Comparison of ENCODE assay signal across 23 mouse cellular contexts in the genomic region with DNA sequence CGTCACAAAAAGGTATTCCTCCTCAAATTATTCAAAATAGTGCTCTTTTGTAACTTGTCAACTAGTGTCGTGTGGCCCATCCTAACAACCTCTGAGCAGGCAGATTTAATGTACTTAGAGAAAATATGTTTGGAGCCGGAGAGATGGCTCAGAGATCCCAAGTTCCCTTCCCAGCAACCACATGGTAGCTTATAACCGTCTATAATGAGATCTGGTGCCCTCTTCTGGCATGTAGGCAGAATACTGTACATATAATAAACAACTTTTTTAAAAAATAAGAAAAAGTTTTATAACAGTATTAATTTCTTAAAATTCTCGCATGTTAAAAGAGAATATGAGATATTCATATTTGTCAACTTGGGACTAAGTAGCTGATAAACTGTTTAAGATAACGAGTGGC. TPM values are rescaled to one million over a fixed set of nuclear protein-coding genes. Genes with fewer than 3 reads are reported as not detected.
DNase-seq lines count a peak whose midpoint lies in the region; ATAC-seq and TF ChIP-seq lines count a peak whose summit lies in the region.
"Had no signal": no experiment of that assay in that cellular context is flagged by ENCODE, and none has a peak within 500 bp of the region (broad histone marks: within the 10 kb centered on the region; RNA-seq: fewer than 3 reads in every experiment).

No protein-coding gene starts in this region.

- peaks cover 14% of the 10 kb centered on the region for H3K36me3 ChIP-seq in forebrain, embryonic 14.5 days (ENCODE audit: control insufficient read depth, insufficient read depth, low read length)
- peaks cover 8% of the 10 kb centered on the region; the same call in 1 of the 2 replicates for H3K36me3 ChIP-seq in forebrain, embryonic 16.5 days (ENCODE audit: control insufficient read depth, insufficient read depth)
- H3K36me3 ChIP-seq: embryonic facial prominence, embryonic 15.5 days; limb, embryonic 13.5 days; liver, embryonic 13.5 days had no signal

- H3K27me3 ChIP-seq in forebrain, embryonic 14.5 days (replicated peaks; ENCODE audit: control insufficient read depth, insufficient read depth, low read length): no peaks in the 10 kb centered on the region
- no peaks in the 10 kb centered on the region for H3K27me3 ChIP-seq in forebrain, embryonic 16.5 days (replicated peaks; ENCODE audit: control insufficient read depth, insufficient read depth, low read length)
- H3K27me3 ChIP-seq: limb, embryonic 13.5 days; liver, embryonic 13.5 days; midbrain, embryonic 13.5 days; neural tube, embryonic 13.5 days had no signal

- WGBS in forebrain, embryonic 14.5 days: 78% methylated on average over 6 of the region's 6 CpGs
- WGBS in forebrain, embryonic 16.5 days: 77% methylated on average over 6 of the region's 6 CpGs

- no peak overlapping the region for H3K27ac ChIP-seq in forebrain, embryonic 14.5 days (ENCODE audit: low read depth, low read length)
- no peak overlapping the region for H3K27ac ChIP-seq in forebrain, embryonic 16.5 days (ENCODE audit: low read length)
- H3K27ac ChIP-seq in layer of hippocampus, adult 2 months: no peak overlapping the region
- H3K27ac ChIP-seq: embryonic facial prominence, embryonic 15.5 days; limb, embryonic 13.5 days; liver, embryonic 13.5 days; midbrain, embryonic 13.5 days; neural tube, embryonic 13.5 days had no signal

- peak; percentile 17 for DNase-seq in forebrain, embryonic 14.5 days (ENCODE audit: low spot score)
- no peak for DNase-seq in layer of hippocampus, adult 2 months (ENCODE audit: low spot score in 2 of 2)
- no peak for DNase-seq in layer of hippocampus, postnatal 10 days (ENCODE audit: low spot score in 2 of 2)
- DNase-seq in A20 (ENCODE audit: low read depth, low spot score): peak; percentile 3
- DNase-seq in brain, adult 2 months (ENCODE audit: low read depth, low spot score): peak; percentile 20
- DNase-seq in urinary bladder, postnatal 4 days (ENCODE audit: low spot score in 2 of 2): no peak
- no peak for DNase-seq in cerebellum, adult 8-10 months
- DNase-seq: adrenal gland, postnatal 25 days; cerebellum, adult 2 months; gastrocnemius, postnatal 10 days; kidney, adult 8-10 months; kidney, postnatal 36 days; liver, embryonic 13.5 days; right cerebral cortex, adult 18-20 months; thymus, postnatal 25 days had no signal

- TF ChIP-seq CTCF in layer of hippocampus, adult 2 months (conservative IDR thresholded peaks at IDR 0.05): peak; percentile 60

- ATAC-seq in forebrain, embryonic 14.5 days: no peak
- ATAC-seq in forebrain, embryonic 16.5 days: no peak
- ATAC-seq: midbrain, embryonic 13.5 days had no signal

- H3K4me1 ChIP-seq in forebrain, embryonic 14.5 days (ENCODE audit: control insufficient read depth, insufficient read depth, low read length): no peaks in the 10 kb centered on the region
- H3K4me1 ChIP-seq in forebrain, embryonic 16.5 days (replicated peaks; ENCODE audit: control insufficient read depth, insufficient read depth, low read length): no peaks in the 10 kb centered on the region; the same call in 1 of the 2 replicates
- H3K4me1 ChIP-seq: liver, embryonic 13.5 days; midbrain, embryonic 13.5 days; neural tube, embryonic 13.5 days had no signal

- no peak overlapping the region for H3K9ac ChIP-seq in forebrain, embryonic 14.5 days (ENCODE audit: low read length)
- no peak overlapping the region for H3K9ac ChIP-seq in forebrain, embryonic 16.5 days (replicated peaks; ENCODE audit: low read depth, low read length)
- H3K9ac ChIP-seq: embryonic facial prominence, embryonic 15.5 days; limb, embryonic 13.5 days; liver, embryonic 13.5 days; midbrain, embryonic 13.5 days; neural tube, embryonic 13.5 days had no signal

- H3K4me3 ChIP-seq in forebrain, embryonic 14.5 days (ENCODE audit: low read depth, low read length): no peak overlapping the region
- no peak overlapping the region for H3K4me3 ChIP-seq in forebrain, embryonic 16.5 days (replicated peaks; ENCODE audit: low read length)
- no peak overlapping the region for H3K4me3 ChIP-seq in layer of hippocampus, adult 2 months
- H3K4me3 ChIP-seq: embryonic facial prominence, embryonic 15.5 days; limb, embryonic 13.5 days; liver, embryonic 13.5 days; midbrain, embryonic 13.5 days; neural tube, embryonic 13.5 days had no signal

- no peaks in the 10 kb centered on the region for H3K9me3 ChIP-seq in forebrain, embryonic 14.5 days (replicated peaks; ENCODE audit: control insufficient read depth, low read length)
- H3K9me3 ChIP-seq in forebrain, embryonic 16.5 days (ENCODE audit: control insufficient read depth, low read length): no peaks in the 10 kb centered on the region
- H3K9me3 ChIP-seq: embryonic facial prominence, embryonic 15.5 days; limb, embryonic 13.5 days; liver, embryonic 13.5 days; midbrain, embryonic 13.5 days; neural tube, embryonic 13.5 days had no signal

- H3K4me2 ChIP-seq in forebrain, embryonic 14.5 days (ENCODE audit: low read length): no peak overlapping the region
- H3K4me2 ChIP-seq in forebrain, embryonic 16.5 days (ENCODE audit: low read length): no peak overlapping the region
- H3K4me2 ChIP-seq: embryonic facial prominence, embryonic 15.5 days; limb, embryonic 13.5 days; liver, embryonic 13.5 days; midbrain, embryonic 13.5 days; neural tube, embryonic 13.5 days had no signal

RNA-seq across cellular contexts. Expression of gene Grem1, which starts 19.6 kb away (rescaled TPM):
- polyA plus RNA-seq in forebrain, embryonic 14.5 days (2014; fragmentation: Nextera tagmentation; extraction: Ambion mirVana): 0.32 and 0.48 TPM in 2 replicates
- 0.52 and 0.71 TPM in 2 replicates for polyA plus RNA-seq in forebrain, embryonic 16.5 days (2015; fragmentation: Nextera tagmentation; extraction: Ambion mirVana)
- 1 to 10 TPM; 4.6 to 5.0 TPM for total RNA-seq in layer of hippocampus, adult 2 months (2021)
- 1 to 10 TPM; 1.7 to 1.9 TPM for total RNA-seq in layer of hippocampus, postnatal 10 days (2021)
- total RNA-seq: hematopoietic stem cell, adult 5-6 weeks; megakaryocyte progenitor cell, adult 5-6 weeks had no signal
- polyA plus RNA-seq: liver, embryonic 13.5 days had no signal

RNA-seq across cellular contexts. Expression of gene Scg5, which starts 50.9 kb away (rescaled TPM):
- polyA plus RNA-seq in forebrain, embryonic 14.5 days (2014; fragmentation: Nextera tagmentation; extraction: Ambion mirVana): 224 and 229 TPM in 2 replicates
- polyA plus RNA-seq in forebrain, embryonic 16.5 days (2015; fragmentation: Nextera tagmentation; extraction: Ambion mirVana): 205 and 220 TPM in 2 replicates
- total RNA-seq in layer of hippocampus, adult 2 months (2021): 100 to 1,000 TPM; 378 to 402 TPM
- total RNA-seq in layer of hippocampus, postnatal 10 days (2021): 100 to 1,000 TPM; 272 TPM
- total RNA-seq: ES-E14; hematopoietic stem cell, adult 5-6 weeks had no signal

Comparison
In these comparisons a context has a peak if more than half of its experiments do, and no peak if none do; other contexts are left out.
1. DNase-seq: peak in forebrain, embryonic 14.5 days (single experiment), A20 (single experiment) and brain, adult 2 months (single experiment); none in layer of hippocampus, adult 2 months (0 of 2), layer of hippocampus, postnatal 10 days (0 of 2), urinary bladder, postnatal 4 days (0 of 2) and cerebellum, adult 8-10 months (single experiment).